Mouse (Mus musculus): ENCODE measurements around the gene Mcu.

- TF ChIP-seq SMC3 (IDR thresholded peaks at IDR 0.05; ENCODE audit: low read depth, low read length) = no peak
- TF ChIP-seq CTCF (conservative IDR thresholded peaks at IDR 0.05 in 1 of 2, IDR thresholded peaks at IDR 0.05 in 1 of 2; ENCODE audit: low read depth in 2 of 2, low read length in 2 of 2) = no peak
- TF ChIP-seq MXI1 (IDR thresholded peaks at IDR 0.05; ENCODE audit: low read depth, low read length) = no peak
- TF ChIP-seq NELFE (IDR thresholded peaks at IDR 0.05; ENCODE audit: low read depth, low read length) = no peak
- TF ChIP-seq USF2 (conservative IDR thresholded peaks at IDR 0.05; ENCODE audit: low read depth, low read length) = no peak
- TF ChIP-seq ZMIZ1 (IDR thresholded peaks at IDR 0.05; ENCODE audit: low read depth, low read length) = no peak
- TF ChIP-seq HCFC1 (IDR thresholded peaks at IDR 0.05; ENCODE audit: low read depth, low read length) = no peak
- no peak for TF ChIP-seq ETS1 (conservative IDR thresholded peaks at IDR 0.05; ENCODE audit: low read depth, low read length)
- TF ChIP-seq IRF4 (IDR thresholded peaks at IDR 0.05; ENCODE audit: low read depth, low read length) = no peak
- no peak for TF ChIP-seq JUND (conservative IDR thresholded peaks at IDR 0.05; ENCODE audit: low read depth, low read length)
- no peak for TF ChIP-seq ZC3H11A (IDR thresholded peaks at IDR 0.05; ENCODE audit: low read depth, low read length)
- no peak for TF ChIP-seq EP300 (IDR thresholded peaks at IDR 0.05; ENCODE audit: low read length)
- no peak for TF ChIP-seq BHLHE40 (IDR thresholded peaks at IDR 0.05; ENCODE audit: low read depth, low read length)
- no peak for TF ChIP-seq POLR2A (IDR thresholded peaks at IDR 0.05; ENCODE audit: low read depth, low read length)
Observed at GRCm38 (mm10) chr10:59506711-59507110, 109.8 kb downstream of the Mcu start.
